Mouse (Mus musculus) adrenal gland, adult 8-10 months (tissue): ENCODE data around the gene Klc4. TPM values are rescaled to one million over a fixed set of nuclear protein-coding genes. Genes with fewer than 3 reads are reported as not detected.

Experiments
- DNase-seq: peaks from one replicate; pipeline ENCODE4 v3.0.0; 2022
- total RNA-seq, 4 experiments: library from RNA; stranded (reverse); gene quantifications; 2 replicates each; pipeline ENCODE4 v1.2.4; 2022

Gene Klc4
- total RNA-seq, 4 experiments from 2014 or later, result 42.3 to 59.8 (median 53.2) TPM

- DNase-seq, result no peak
Observed at GRCm38 (mm10) chr17:46651755-46652547, 6.1 kb upstream of the Klc4 start.

GRCm38 (mm10) chr17:46651292-46651691 is 5.5 kb upstream of the Klc4 start:
- DNase-seq, result no peak

GRCm38 (mm10) chr17:46650232-46651031 is 4.6 kb upstream of the Klc4 start, which contains the start of gene Cul7:
Gene Cul7, plus strand, starts transcription at chr17:46650337.
- DNase-seq, result peak; percentile 90

- no peak for DNase-seq
Observed at GRCm38 (mm10) chr17:46649811-46650210, 4.0 kb upstream of the Klc4 start.

GRCm38 (mm10) chr17:46648436-46648835 is 2.6 kb upstream of the Klc4 start:
- DNase-seq, result no peak

- DNase-seq, result no peak
Observed at GRCm38 (mm10) chr17:46647279-46647678, 1.5 kb upstream of the Klc4 start.

GRCm38 (mm10) chr17:46646322-46646662 is 470 bp upstream of the Klc4 start:
- DNase-seq, result no peak

GRCm38 (mm10) chr17:46644916-46645475 is 826 bp downstream of the Klc4 start:
- DNase-seq, result peak; percentile 69

- DNase-seq, result no peak
Observed at GRCm38 (mm10) chr17:46644152-46644805, 1.5 kb downstream of the Klc4 start.

- no peak for DNase-seq
Observed at GRCm38 (mm10) chr17:46642060-46642459, 3.8 kb downstream of the Klc4 start.

GRCm38 (mm10) chr17:46639929-46640328 is 5.9 kb downstream of the Klc4 start:
- no peak for DNase-seq

GRCm38 (mm10) chr17:46636831-46637523 is 8.8 kb downstream of the Klc4 start:
- no peak for DNase-seq

GRCm38 (mm10) chr17:46629685-46630441 is 16.0 kb downstream of the Klc4 start:
- no peak for DNase-seq

GRCm38 (mm10) chr17:46628791-46629684 is 16.8 kb downstream of the Klc4 start, which contains the start of gene Ptk7:
Gene Ptk7, minus strand, starts transcription at chr17:46629504.
- DNase-seq, result no peak

GRCm38 (mm10) chr17:46628471-46628790 is 17.4 kb downstream of the Klc4 start:
- DNase-seq, result no peak

- DNase-seq, result no peak
Observed at GRCm38 (mm10) chr17:46627409-46627808, 18.4 kb downstream of the Klc4 start.

- DNase-seq, result no peak
Observed at GRCm38 (mm10) chr17:46624598-46624997, 21.2 kb downstream of the Klc4 start.

GRCm38 (mm10) chr17:46623819-46624557 is 21.8 kb downstream of the Klc4 start:
- DNase-seq, result no peak

- no peak for DNase-seq
Observed at GRCm38 (mm10) chr17:46622269-46622668, 23.6 kb downstream of the Klc4 start.

- DNase-seq, result no peak
Observed at GRCm38 (mm10) chr17:46621324-46621723, 24.5 kb downstream of the Klc4 start.
